Mouse (Mus musculus): Measurements from ENCODE around the gene Opcml. TPM values are rescaled to one million over a fixed set of nuclear protein-coding genes. Genes with fewer than 3 reads are reported as not detected.

The Opcml gene
- total and polyA plus RNA-seq, 3 experiments = 0.82 TPM; not detected in 2

GRCm38 (mm10) chr9:28386527-28387175 lies 596.1 kb downstream of the Opcml start:
- Histone ChIP-seq H3K9me3 (replicated peaks) (no peaks in the 10 kb centered on the region), H3K27me3 (ENCODE audit: insufficient read depth, low read length) (no peaks in the 10 kb centered on the region), H3K4me3 (ENCODE audit: low read depth, low read length) (no peak overlapping the region), H3K36me3 (replicated peaks) (no peaks in the 10 kb centered on the region), H3K4me1 (ENCODE audit: insufficient read depth, low read depth, low read length) (no peaks in the 10 kb centered on the region)
- TF ChIP-seq POLR2AphosphoS5 (IDR thresholded peaks at IDR 0.05; ENCODE audit: insufficient replicate concordance, low read depth, low read length) = no peak
- no peak for TF ChIP-seq GATA1 (IDR thresholded peaks at IDR 0.05; ENCODE audit: borderline replicate concordance, low read length)
- no peak for TF ChIP-seq GATA2 (IDR thresholded peaks at IDR 0.05; ENCODE audit: borderline replicate concordance, low read depth, low read length)
- TF ChIP-seq TAL1 (conservative IDR thresholded peaks at IDR 0.05; ENCODE audit: low read depth, low read length) = no peak
- no peak for TF ChIP-seq CTCF (IDR thresholded peaks at IDR 0.05; ENCODE audit: low read depth, low read length)
- no peak for DNase-seq (ENCODE audit: low spot score)
- ATAC-seq (ENCODE audit: extremely low read depth, insufficient number of reproducible peaks, low FRiP score, poor library complexity, severe bottlenecking) = no peak

GRCm38 (mm10) chr9:28395222-28395621 lies 604.6 kb downstream of the Opcml start:
- H3K36me3 ChIP-seq (replicated peaks) = no peaks in the 10 kb centered on the region
- no peak overlapping the region for H3K4me3 ChIP-seq (ENCODE audit: low read depth, low read length)
- ATAC-seq (ENCODE audit: extremely low read depth, insufficient number of reproducible peaks, low FRiP score, poor library complexity, severe bottlenecking) = no peak
- H3K9me3 ChIP-seq (replicated peaks) = no peaks in the 10 kb centered on the region
- H3K4me1 ChIP-seq (ENCODE audit: insufficient read depth, low read depth, low read length) = no peaks in the 10 kb centered on the region
- DNase-seq (ENCODE audit: low spot score) = no peak
- H3K27me3 ChIP-seq (ENCODE audit: insufficient read depth, low read length) = no peaks in the 10 kb centered on the region
- TF ChIP-seq TAL1 (conservative IDR thresholded peaks at IDR 0.05; ENCODE audit: low read depth, low read length) (no peak), GATA2 (IDR thresholded peaks at IDR 0.05; ENCODE audit: borderline replicate concordance, low read depth, low read length) (no peak), CTCF (IDR thresholded peaks at IDR 0.05; ENCODE audit: low read depth, low read length) (no peak), GATA1 (IDR thresholded peaks at IDR 0.05; ENCODE audit: borderline replicate concordance, low read length) (no peak), POLR2AphosphoS5 (IDR thresholded peaks at IDR 0.05; ENCODE audit: insufficient replicate concordance, low read depth, low read length) (no peak)

GRCm38 (mm10) chr9:28395638-28396037 lies 605.1 kb downstream of the Opcml start:
- Histone ChIP-seq H3K27me3 (ENCODE audit: insufficient read depth, low read length) (no peaks in the 10 kb centered on the region), H3K9me3 (replicated peaks) (no peaks in the 10 kb centered on the region), H3K4me3 (ENCODE audit: low read depth, low read length) (no peak overlapping the region), H3K36me3 (replicated peaks) (no peaks in the 10 kb centered on the region), H3K4me1 (ENCODE audit: insufficient read depth, low read depth, low read length) (no peaks in the 10 kb centered on the region)
- TF ChIP-seq CTCF (IDR thresholded peaks at IDR 0.05; ENCODE audit: low read depth, low read length) (no peak), TAL1 (conservative IDR thresholded peaks at IDR 0.05; ENCODE audit: low read depth, low read length) (no peak), GATA1 (IDR thresholded peaks at IDR 0.05; ENCODE audit: borderline replicate concordance, low read length) (no peak), GATA2 (IDR thresholded peaks at IDR 0.05; ENCODE audit: borderline replicate concordance, low read depth, low read length) (no peak), POLR2AphosphoS5 (IDR thresholded peaks at IDR 0.05; ENCODE audit: insufficient replicate concordance, low read depth, low read length) (no peak)
- DNase-seq (ENCODE audit: low spot score) (no peak), ATAC-seq (ENCODE audit: extremely low read depth, insufficient number of reproducible peaks, low FRiP score, poor library complexity, severe bottlenecking) (no peak)

- Histone ChIP-seq H3K9me3 (replicated peaks) (peaks cover 13% of the 10 kb centered on the region), H3K4me1 (ENCODE audit: insufficient read depth, low read depth, low read length) (no peaks in the 10 kb centered on the region), H3K36me3 (replicated peaks) (no peaks in the 10 kb centered on the region), H3K4me3 (ENCODE audit: low read depth, low read length) (no peak overlapping the region; the same call in 1 of the 2 replicates), H3K27me3 (ENCODE audit: insufficient read depth, low read length) (no peaks in the 10 kb centered on the region)
- TF ChIP-seq POLR2AphosphoS5 (IDR thresholded peaks at IDR 0.05; ENCODE audit: insufficient replicate concordance, low read depth, low read length) = no peak
- no peak for TF ChIP-seq GATA1 (IDR thresholded peaks at IDR 0.05; ENCODE audit: borderline replicate concordance, low read length)
- DNase-seq (ENCODE audit: low spot score) (no peak), ATAC-seq (ENCODE audit: extremely low read depth, insufficient number of reproducible peaks, low FRiP score, poor library complexity, severe bottlenecking) (no peak)
These were observed 612.4 kb downstream of the Opcml start for GRCm38 (mm10) chr9:28402770-28403650.

- Histone ChIP-seq H3K27me3 (ENCODE audit: insufficient read depth, low read length) (no peaks in the 10 kb centered on the region), H3K36me3 (replicated peaks) (no peaks in the 10 kb centered on the region), H3K4me1 (ENCODE audit: insufficient read depth, low read depth, low read length) (no peaks in the 10 kb centered on the region), H3K9me3 (replicated peaks) (peaks cover 13% of the 10 kb centered on the region), H3K4me3 (ENCODE audit: low read depth, low read length) (no peak overlapping the region)
- DNase-seq (ENCODE audit: low spot score) = no peak
- no peak for TF ChIP-seq TAL1 (conservative IDR thresholded peaks at IDR 0.05; ENCODE audit: low read depth, low read length)
- no peak for TF ChIP-seq POLR2AphosphoS5 (IDR thresholded peaks at IDR 0.05; ENCODE audit: insufficient replicate concordance, low read depth, low read length)
- TF ChIP-seq GATA1 (IDR thresholded peaks at IDR 0.05; ENCODE audit: borderline replicate concordance, low read length) = no peak
- no peak for TF ChIP-seq GATA2 (IDR thresholded peaks at IDR 0.05; ENCODE audit: borderline replicate concordance, low read depth, low read length)
- no peak for TF ChIP-seq CTCF (IDR thresholded peaks at IDR 0.05; ENCODE audit: low read depth, low read length)
- ATAC-seq (ENCODE audit: extremely low read depth, insufficient number of reproducible peaks, low FRiP score, poor library complexity, severe bottlenecking) = no peak
These were observed 613.4 kb downstream of the Opcml start for GRCm38 (mm10) chr9:28403831-28404562.

- no peak overlapping the region for H3K4me3 ChIP-seq (ENCODE audit: low read depth, low read length)
- TF ChIP-seq GATA2 (IDR thresholded peaks at IDR 0.05; ENCODE audit: borderline replicate concordance, low read depth, low read length) (no peak), POLR2AphosphoS5 (IDR thresholded peaks at IDR 0.05; ENCODE audit: insufficient replicate concordance, low read depth, low read length) (no peak), GATA1 (IDR thresholded peaks at IDR 0.05; ENCODE audit: borderline replicate concordance, low read length) (no peak), TAL1 (conservative IDR thresholded peaks at IDR 0.05; ENCODE audit: low read depth, low read length) (no peak)
- DNase-seq (ENCODE audit: low spot score) (no peak), ATAC-seq (ENCODE audit: extremely low read depth, insufficient number of reproducible peaks, low FRiP score, poor library complexity, severe bottlenecking) (no peak)
- H3K27me3 ChIP-seq (ENCODE audit: insufficient read depth, low read length) = no peaks in the 10 kb centered on the region
- no peaks in the 10 kb centered on the region for H3K36me3 ChIP-seq (replicated peaks)
- peaks cover 13% of the 10 kb centered on the region for H3K9me3 ChIP-seq (replicated peaks)
- no peaks in the 10 kb centered on the region for H3K4me1 ChIP-seq (ENCODE audit: insufficient read depth, low read depth, low read length)
These were observed 614.0 kb downstream of the Opcml start for GRCm38 (mm10) chr9:28404616-28405015.

Data from G1E (cell line).